Comparison of ENCODE assay signal across 33 mouse cellular contexts in genomic region chr7:57502809-57503208, GRCm38 (mm10). TPM values are rescaled to one million over a fixed set of nuclear protein-coding genes. Genes with fewer than 3 reads are reported as not detected.
"Had no signal": no experiment of that assay in that cellular context is flagged by ENCODE, and none has a peak within 500 bp of the region (broad histone marks: within the 10 kb centered on the region; RNA-seq: fewer than 3 reads in every experiment).

No protein-coding gene starts in this region.

- H3K4me3 ChIP-seq: embryonic facial prominence, embryonic 10.5 days; embryonic facial prominence, embryonic 12.5 days; embryonic facial prominence, embryonic 13.5 days; embryonic facial prominence, embryonic 15.5 days; erythroblast, embryonic 14.5 days; forebrain, embryonic 10.5 days; forebrain, embryonic 12.5 days; forebrain, embryonic 13.5 days; forebrain, embryonic 15.5 days; gastrocnemius, adult 2 months; heart, adult 2 months had no signal

- H3K9ac ChIP-seq: embryonic facial prominence, embryonic 12.5 days; embryonic facial prominence, embryonic 13.5 days; embryonic facial prominence, embryonic 15.5 days; forebrain, embryonic 12.5 days; forebrain, embryonic 13.5 days; forebrain, embryonic 15.5 days had no signal

- H3K27ac ChIP-seq: embryonic facial prominence, embryonic 10.5 days; embryonic facial prominence, embryonic 12.5 days; embryonic facial prominence, embryonic 13.5 days; embryonic facial prominence, embryonic 15.5 days; forebrain, embryonic 10.5 days; forebrain, embryonic 12.5 days; forebrain, embryonic 13.5 days; forebrain, embryonic 15.5 days; gastrocnemius, adult 2 months; heart, adult 2 months had no signal

- H3K4me2 ChIP-seq: embryonic facial prominence, embryonic 12.5 days; embryonic facial prominence, embryonic 13.5 days; embryonic facial prominence, embryonic 15.5 days; forebrain, embryonic 12.5 days; forebrain, embryonic 13.5 days; forebrain, embryonic 15.5 days had no signal

- ATAC-seq: forebrain, embryonic 13.5 days; forebrain, embryonic 14.5 days; forebrain, embryonic 15.5 days had no signal

- H3K9me3 ChIP-seq: embryonic facial prominence, embryonic 10.5 days; embryonic facial prominence, embryonic 12.5 days; embryonic facial prominence, embryonic 13.5 days; embryonic facial prominence, embryonic 15.5 days; forebrain, embryonic 10.5 days; forebrain, embryonic 12.5 days; forebrain, embryonic 13.5 days; forebrain, embryonic 15.5 days had no signal

- H3K4me1 ChIP-seq: embryonic facial prominence, embryonic 10.5 days; embryonic facial prominence, embryonic 12.5 days; embryonic facial prominence, embryonic 13.5 days; embryonic facial prominence, embryonic 15.5 days; forebrain, embryonic 10.5 days; forebrain, embryonic 12.5 days; forebrain, embryonic 13.5 days; forebrain, embryonic 15.5 days had no signal

- H3K36me3 ChIP-seq: embryonic facial prominence, embryonic 10.5 days; embryonic facial prominence, embryonic 12.5 days; embryonic facial prominence, embryonic 13.5 days; embryonic facial prominence, embryonic 15.5 days; forebrain, embryonic 10.5 days; forebrain, embryonic 12.5 days; forebrain, embryonic 15.5 days had no signal

- DNase-seq: cerebellum, adult 8-10 months; cerebellum, adult 9-10 months; cerebellum, adult 9-11 months; cerebellum, postnatal 10 days; cerebellum, postnatal 14 days; cerebellum, postnatal 25 days; cerebellum, postnatal 36 days; embryo, embryonic 11 days; gastrocnemius, adult 2 months; gastrocnemius, postnatal 10 days; gastrocnemius, postnatal 14 days; gastrocnemius, postnatal 25 days; gastrocnemius, postnatal 36 days; heart, adult 11 months; heart, adult 18-20 months; heart, adult 2 months had no signal

RNA-seq across cellular contexts. Expression of gene Gabra5, which starts 7.0 kb away (rescaled TPM):
- total RNA-seq: common myeloid progenitor, adult 5-6 weeks; gastrocnemius, adult 18-20 months; gastrocnemius, adult 2 months; gastrocnemius, adult 8-10 months; gastrocnemius, postnatal 14 days; gastrocnemius, postnatal 25 days; gastrocnemius, postnatal 36 days; gastrocnemius, postnatal 4 days; granulocyte monocyte progenitor cell, adult 5-6 weeks; heart, adult 18-20 months; heart, adult 2 months; heart, adult 8-10 months had no signal
- polyA plus RNA-seq: erythroblast, embryonic 14.5 days; gonadal fat pad, adult 2 months; heart, adult 2 months had no signal
